ENCODE assay signal across 24 mouse cellular contexts in genomic region chr4:150204877-150205276, GRCm38 (mm10). TPM values are rescaled to one million over a fixed set of nuclear protein-coding genes. Genes with fewer than 3 reads are reported as not detected.
DNase-seq lines count a peak whose midpoint lies in the region; ATAC-seq lines count a peak whose summit lies in the region.
"Had no signal": no experiment of that assay in that cellular context is flagged by ENCODE, and none has a peak within 500 bp of the region (broad histone marks: within the 10 kb centered on the region; RNA-seq: fewer than 3 reads in every experiment).

No protein-coding gene starts in this region.

- H3K4me2 ChIP-seq in kidney, embryonic 16.5 days (replicated peaks; ENCODE audit: low read depth, low read length): no peak overlapping the region
- H3K4me2 ChIP-seq: embryonic facial prominence, embryonic 12.5 days; forebrain, embryonic 12.5 days had no signal

- H3K9me3 ChIP-seq in hindbrain, embryonic 10.5 days: no peaks in the 10 kb centered on the region
- no peaks in the 10 kb centered on the region for H3K9me3 ChIP-seq in kidney, embryonic 16.5 days (ENCODE audit: low read length)
- H3K9me3 ChIP-seq: embryonic facial prominence, embryonic 10.5 days; embryonic facial prominence, embryonic 12.5 days; forebrain, embryonic 10.5 days; forebrain, embryonic 12.5 days had no signal

- no peak overlapping the region for H3K4me3 ChIP-seq in hindbrain, embryonic 10.5 days
- no peak overlapping the region for H3K4me3 ChIP-seq in kidney, embryonic 16.5 days (ENCODE audit: low read length)
- H3K4me3 ChIP-seq: embryonic facial prominence, embryonic 10.5 days; embryonic facial prominence, embryonic 12.5 days; forebrain, embryonic 10.5 days; forebrain, embryonic 12.5 days had no signal

- no peak for ATAC-seq in kidney, embryonic 16.5 days (ENCODE audit: low FRiP score, low TSS enrichment)
- ATAC-seq: forebrain, embryonic 14.5 days; forebrain, embryonic 16.5 days had no signal

- no peak overlapping the region for H3K9ac ChIP-seq in kidney, embryonic 16.5 days (replicated peaks; ENCODE audit: low read length)
- H3K9ac ChIP-seq: embryonic facial prominence, embryonic 12.5 days; forebrain, embryonic 12.5 days had no signal

- no peaks in the 10 kb centered on the region for H3K27me3 ChIP-seq in hindbrain, embryonic 10.5 days (ENCODE audit: insufficient read depth, poor library complexity, severe bottlenecking)
- no peaks in the 10 kb centered on the region for H3K27me3 ChIP-seq in kidney, embryonic 16.5 days (ENCODE audit: insufficient read depth, low read length)
- H3K27me3 ChIP-seq: embryonic facial prominence, embryonic 12.5 days had no signal

- H3K27ac ChIP-seq in hindbrain, embryonic 10.5 days: no peak overlapping the region
- H3K27ac ChIP-seq in kidney, embryonic 16.5 days (ENCODE audit: low read length): no peak overlapping the region
- H3K27ac ChIP-seq: embryonic facial prominence, embryonic 10.5 days; embryonic facial prominence, embryonic 12.5 days; forebrain, embryonic 10.5 days; forebrain, embryonic 12.5 days had no signal

- 89% methylated on average over 3 of the region's 3 CpGs for WGBS in hindbrain, embryonic 10.5 days
- WGBS in kidney, embryonic 16.5 days: 53% methylated on average over 3 of the region's 3 CpGs

- peaks cover 23% of the 10 kb centered on the region for H3K4me1 ChIP-seq in hindbrain, embryonic 10.5 days (replicated peaks)
- no peaks in the 10 kb centered on the region for H3K4me1 ChIP-seq in kidney, embryonic 16.5 days (ENCODE audit: insufficient read depth, low read length)
- H3K4me1 ChIP-seq: embryonic facial prominence, embryonic 12.5 days; forebrain, embryonic 12.5 days had no signal

- DNase-seq in urinary bladder, postnatal 14 days (ENCODE audit: low spot score): peak; percentile 11
- DNase-seq in urinary bladder, postnatal 4 days (ENCODE audit: low spot score in 2 of 2): no peak
- DNase-seq in gonadal fat pad, adult 2 months (ENCODE audit: low read depth): peak; percentile 57
- DNase-seq in hindbrain, embryonic 10.5 days (ENCODE audit: low spot score): no peak
- DNase-seq: adrenal gland, adult 2 months; adrenal gland, postnatal 10 days; adrenal gland, postnatal 25 days; cerebellum, adult 11 months; cerebellum, adult 18-20 months; cerebellum, adult 8-10 months; cerebellum, adult 9-11 months; cerebellum, postnatal 14 days; cerebellum, postnatal 36 days had no signal

- no peaks in the 10 kb centered on the region for H3K36me3 ChIP-seq in hindbrain, embryonic 10.5 days
- H3K36me3 ChIP-seq in kidney, embryonic 16.5 days (ENCODE audit: insufficient read depth, low read length): no peaks in the 10 kb centered on the region; the same call in 1 of the 2 replicates
- H3K36me3 ChIP-seq: embryonic facial prominence, embryonic 10.5 days; embryonic facial prominence, embryonic 12.5 days; forebrain, embryonic 10.5 days; forebrain, embryonic 12.5 days had no signal

RNA-seq across cellular contexts. Expression of gene Car6, which starts 3.7 kb away (rescaled TPM):
- 0.07 TPM in 1 of 2 replicates, not detected in the other for polyA plus RNA-seq in gonadal fat pad, adult 2 months (2012; rRNA removed)
- 0.14 TPM in 1 of 2 replicates, not detected in the other for polyA plus RNA-seq in hindbrain, embryonic 10.5 days (2016; fragmentation: Nextera tagmentation; extraction: Ambion mirVana)
- 0.29 TPM in 1 of 2 replicates, not detected in the other for polyA plus RNA-seq in kidney, embryonic 16.5 days (2015; fragmentation: Nextera tagmentation; extraction: Ambion mirVana)
- polyA plus RNA-seq: adrenal gland, adult 2 months; brain, embryonic 14.5 days; cortical plate, adult 2 months; embryonic facial prominence, embryonic 14.5 days; forebrain, embryonic 10.5 days; forebrain, embryonic 12.5 days; forebrain, embryonic 14.5 days; forebrain, embryonic 16.5 days had no signal

RNA-seq across cellular contexts. Expression of gene Eno1, which starts 31.6 kb away (rescaled TPM):
- polyA plus RNA-seq in gonadal fat pad, adult 2 months (2012; rRNA removed): 257 and 720 TPM in 2 replicates
- polyA plus RNA-seq in hindbrain, embryonic 10.5 days (2016; fragmentation: Nextera tagmentation; extraction: Ambion mirVana): 2,517 and 3,327 TPM in 2 replicates
- 1,990 and 2,045 TPM in 2 replicates for polyA plus RNA-seq in kidney, embryonic 16.5 days (2015; fragmentation: Nextera tagmentation; extraction: Ambion mirVana)

RNA-seq across cellular contexts. Expression of gene Slc2a7, which starts 56.1 kb away (rescaled TPM):
- 0.11 TPM in 1 of 2 replicates, not detected in the other for polyA plus RNA-seq in gonadal fat pad, adult 2 months (2012; rRNA removed)
- not detected in 2 replicates for polyA plus RNA-seq in hindbrain, embryonic 10.5 days (2016; fragmentation: Nextera tagmentation; extraction: Ambion mirVana)
- not detected in 2 replicates for polyA plus RNA-seq in kidney, embryonic 16.5 days (2015; fragmentation: Nextera tagmentation; extraction: Ambion mirVana)
- polyA plus RNA-seq: adrenal gland, adult 2 months; brain, embryonic 14.5 days; C2C12; cortical plate, adult 2 months; embryonic facial prominence, embryonic 10.5 days; embryonic facial prominence, embryonic 12.5 days; embryonic facial prominence, embryonic 14.5 days; forebrain, embryonic 10.5 days; forebrain, embryonic 12.5 days; forebrain, embryonic 14.5 days; forebrain, embryonic 16.5 days had no signal

Comparison
In these comparisons a context has a peak if more than half of its experiments do, and no peak if none do; other contexts are left out.
1. DNase-seq: peak in urinary bladder, postnatal 14 days (single experiment) and gonadal fat pad, adult 2 months (single experiment); none in urinary bladder, postnatal 4 days (0 of 2) and hindbrain, embryonic 10.5 days (single experiment).